Mouse (Mus musculus) gastrocnemius, postnatal 10 days (tissue): ENCODE results near the gene Trpc7. TPM values are rescaled to one million over a fixed set of nuclear protein-coding genes. Genes with fewer than 3 reads are reported as not detected.

Experiments
- DNase-seq: peaks from one replicate; pipeline ENCODE4 v3.0.0; 2021; ENCODE audit warnings: mixed read lengths
- total RNA-seq, 2 experiments: library from RNA; stranded (reverse); gene quantifications; 2 replicates each; pipeline ENCODE4 v1.2.3; 2021

The Trpc7 gene
- total RNA-seq, 2 experiments from 2014 or later, result not detected

DNA sequence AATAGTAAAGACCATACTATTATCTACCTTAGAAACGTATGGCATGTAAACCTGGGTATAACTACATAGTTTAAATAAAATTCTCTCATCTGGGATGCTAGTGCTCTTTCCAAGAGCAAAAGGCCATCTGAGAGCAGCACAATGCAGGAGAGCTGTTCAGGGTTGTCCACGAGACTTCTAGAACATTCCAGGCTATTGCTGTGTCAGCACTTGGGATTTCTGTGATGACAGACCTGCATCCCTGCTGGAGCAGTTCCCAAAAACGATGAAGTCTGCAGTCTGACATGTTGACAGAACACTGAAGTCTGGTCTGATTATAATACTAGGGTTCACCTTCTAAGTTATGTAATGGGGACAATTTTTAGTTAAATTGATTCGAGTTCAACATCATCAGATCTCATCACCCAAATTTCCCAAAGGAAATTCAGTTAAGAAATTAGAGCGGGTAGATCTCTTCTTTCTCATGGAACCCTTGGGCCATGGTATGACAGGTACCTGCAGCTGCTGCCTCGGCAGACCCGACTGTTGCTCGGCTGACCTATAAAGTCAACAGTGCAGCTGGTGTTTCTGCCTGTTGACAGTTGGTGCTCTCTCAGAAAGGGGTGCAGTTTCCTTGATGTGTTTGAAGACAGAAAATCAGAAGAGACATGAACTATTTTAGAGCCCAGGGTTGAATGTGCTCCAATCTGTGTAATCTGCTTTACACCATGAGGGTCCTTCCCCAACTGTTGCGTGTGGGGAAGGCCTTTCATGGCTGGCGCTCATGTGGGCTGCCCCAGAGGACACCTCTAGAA, 148.9 kb downstream of the Trpc7 start:
- no peak for DNase-seq

DNA sequence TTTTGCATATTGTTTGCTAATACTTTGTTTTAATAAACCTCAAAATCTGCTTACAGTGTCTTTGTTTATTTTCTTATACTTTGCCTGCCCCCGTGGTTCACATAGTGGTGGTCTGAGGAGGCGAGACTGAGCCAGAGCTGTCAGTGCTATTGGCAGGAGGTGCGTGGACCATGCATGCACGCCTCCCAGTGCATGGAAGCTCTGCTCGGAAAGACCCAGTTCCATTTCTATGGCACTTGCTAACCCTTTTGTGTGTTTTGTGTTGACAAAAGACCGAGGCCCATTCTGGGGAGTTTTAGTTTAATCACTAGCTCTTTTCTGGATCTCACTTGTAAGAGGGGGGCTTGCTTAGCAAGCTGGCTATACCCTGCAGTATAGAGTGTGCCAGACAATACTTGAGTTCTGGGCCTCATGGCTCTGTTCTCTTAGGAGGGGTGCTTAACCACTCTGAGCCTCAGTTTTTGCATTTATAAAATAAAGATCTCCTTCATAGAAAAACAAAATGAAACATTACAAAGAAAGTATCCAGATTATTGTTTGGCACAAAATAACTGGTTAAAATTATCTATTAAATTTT, 153.4 kb downstream of the Trpc7 start:
- DNase-seq, result no peak

DNA sequence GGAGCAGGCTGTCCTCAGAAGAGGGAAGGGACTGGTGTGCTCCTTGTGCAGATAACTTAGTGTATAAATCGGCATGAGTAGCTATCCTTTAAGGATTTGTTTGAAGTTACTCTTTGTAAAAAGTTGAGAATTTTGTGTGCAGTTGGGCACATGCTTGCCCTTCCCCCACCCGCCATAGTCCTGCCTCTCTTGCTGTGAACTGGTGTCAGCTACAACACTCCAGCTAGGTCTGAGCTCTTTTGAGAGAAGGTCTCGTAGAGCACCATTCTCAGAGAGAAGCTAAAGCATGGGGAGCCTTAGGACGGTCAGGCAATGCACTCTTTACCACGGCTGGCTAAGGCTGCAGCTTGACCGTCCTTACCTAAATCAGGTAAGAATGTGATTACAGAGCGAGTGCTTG, 154.1 kb downstream of the Trpc7 start:
- no peak for DNase-seq

DNA sequence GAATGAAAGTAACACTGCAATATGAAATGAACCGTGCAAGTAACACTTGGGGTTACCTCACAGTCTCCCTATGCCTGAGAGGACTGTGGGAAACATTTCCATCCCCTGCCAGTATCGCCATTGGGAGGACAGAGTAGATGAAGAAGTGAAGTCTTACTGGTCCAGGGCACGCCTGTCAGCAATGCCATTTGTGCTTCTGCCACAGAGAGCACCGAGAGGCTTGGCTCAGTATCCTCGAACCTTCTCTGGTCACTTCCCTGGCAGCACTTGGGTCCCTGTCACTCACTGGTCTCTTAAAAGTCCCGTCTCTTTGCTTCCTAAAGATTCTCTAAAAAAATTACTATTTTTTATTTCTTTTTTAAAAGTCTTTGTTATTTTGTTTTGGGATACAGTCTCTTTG, 155.3 kb downstream of the Trpc7 start:
- no peak for DNase-seq

DNA sequence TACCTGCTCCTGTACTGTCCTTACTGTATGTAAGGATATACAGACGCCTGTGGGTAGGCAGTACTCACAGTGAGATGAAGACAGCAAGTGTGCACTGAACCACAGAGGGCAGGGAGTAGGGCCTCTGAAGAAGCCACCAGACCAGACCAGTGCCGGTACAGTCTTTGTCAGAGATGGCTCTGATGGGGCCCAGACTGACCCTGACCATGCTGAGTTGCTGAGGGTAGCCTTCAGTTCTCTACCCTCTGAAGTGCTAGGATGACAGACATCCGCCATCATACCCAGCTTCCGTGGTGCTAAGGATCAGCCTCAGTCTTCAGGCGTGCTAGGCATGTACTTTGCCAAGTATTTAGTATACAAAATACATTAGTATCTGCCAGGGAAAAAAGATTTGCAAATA, 156.2 kb downstream of the Trpc7 start:
- no peak for DNase-seq

DNA sequence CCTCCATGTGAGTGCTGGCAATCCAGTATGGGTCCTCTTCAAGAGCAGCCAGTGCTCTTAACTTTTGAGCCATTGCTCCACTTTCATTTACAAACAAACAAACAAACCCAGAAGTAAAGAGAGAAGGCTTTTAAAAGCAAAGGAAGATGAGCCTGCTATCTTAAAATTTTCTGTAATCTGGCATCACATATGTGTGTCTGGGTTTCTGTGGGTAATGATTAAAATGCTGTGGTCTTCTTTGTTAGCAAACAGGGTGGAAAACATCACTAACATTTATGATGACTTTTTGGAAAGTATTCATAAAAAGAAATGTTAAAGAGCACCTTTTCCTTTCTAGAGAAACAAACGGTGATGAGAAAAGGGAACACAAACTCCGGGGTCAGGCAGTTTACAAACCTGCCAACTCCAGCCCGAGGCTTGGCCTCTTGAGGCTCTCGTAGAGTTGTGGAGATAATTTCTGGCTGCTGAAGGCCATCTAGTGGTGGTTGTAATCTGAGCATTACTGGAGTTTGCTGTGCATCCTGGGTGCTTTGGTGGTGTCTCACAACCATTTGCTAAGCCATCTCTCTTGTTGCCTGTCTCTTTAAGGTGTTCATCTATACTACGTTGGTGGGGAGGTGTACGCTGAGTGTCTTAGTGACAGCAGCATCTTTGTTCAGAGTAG, 160.4 kb downstream of the Trpc7 start:
- no peak for DNase-seq

DNA sequence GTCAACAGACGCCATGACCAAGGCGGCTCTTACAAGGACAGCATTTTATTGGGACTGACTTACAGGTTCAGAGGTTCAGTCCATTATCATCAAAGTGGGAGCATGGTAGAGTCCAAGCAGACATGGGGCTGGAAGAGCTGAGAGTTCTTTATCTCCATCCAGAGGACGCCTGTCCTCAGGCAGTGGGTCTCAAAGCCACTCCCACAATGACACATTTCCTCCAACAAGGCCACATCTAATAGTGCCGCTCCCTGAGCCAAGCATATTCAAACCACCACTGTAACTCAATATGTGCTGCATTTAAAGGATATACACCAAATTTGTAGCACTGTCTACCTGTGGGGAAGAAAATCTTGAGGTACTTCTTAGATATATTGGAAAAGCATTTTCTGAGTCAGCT, 161.2 kb downstream of the Trpc7 start:
- no peak for DNase-seq

DNA sequence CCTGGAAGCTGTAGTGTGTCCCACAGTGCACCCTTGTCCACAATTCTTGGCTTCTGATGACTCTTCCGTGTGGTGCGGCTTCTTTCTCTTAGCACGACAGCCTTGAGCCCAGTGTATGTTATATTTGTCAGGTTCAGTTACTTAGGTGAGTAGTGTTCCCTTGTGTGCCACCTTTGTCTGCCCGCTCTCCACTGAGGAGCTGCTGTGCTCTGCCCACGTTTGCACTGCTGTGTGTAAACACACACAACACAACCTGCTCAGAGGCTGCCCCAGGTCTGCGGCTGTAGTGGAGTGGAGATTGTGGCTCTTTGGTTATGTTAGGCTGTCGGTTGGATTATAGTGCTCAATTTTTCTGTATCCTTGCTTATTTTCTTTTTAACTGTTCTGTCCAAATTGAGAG, 166.7 kb downstream of the Trpc7 start:
- no peak for DNase-seq

DNA sequence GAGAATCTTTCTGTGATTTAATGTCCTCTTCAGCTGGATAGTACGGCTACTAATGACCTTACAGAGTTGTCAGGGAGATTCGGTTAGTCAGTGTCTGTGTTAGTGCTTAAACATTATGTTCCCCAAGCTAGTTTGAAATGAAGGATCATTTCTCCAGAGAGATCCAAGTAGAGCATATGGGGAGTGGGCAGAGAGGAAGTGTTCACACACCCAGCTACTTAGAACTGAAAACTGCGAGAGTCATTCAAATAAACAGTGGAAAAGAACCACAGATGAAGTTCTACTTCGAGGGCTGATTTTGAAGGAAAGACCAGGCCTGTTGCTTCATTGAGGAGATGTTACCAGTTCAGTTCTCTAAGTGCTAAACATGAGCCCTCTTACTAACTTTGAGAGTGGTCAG, 169.2 kb downstream of the Trpc7 start:
- DNase-seq, result no peak

Other genes with a start within 250 kb of the Trpc7 start
- 10 to 100 TPM; 31.7 to 38.2 TPM for gene Smad5, start 193.0 kb downstream of the Trpc7 start, total RNA-seq
- gene Gm45623, start 142.2 kb downstream of the Trpc7 start, total RNA-seq, result not detected